Comparison of ENCODE assay signal across 17 mouse cellular contexts in the genomic region with DNA sequence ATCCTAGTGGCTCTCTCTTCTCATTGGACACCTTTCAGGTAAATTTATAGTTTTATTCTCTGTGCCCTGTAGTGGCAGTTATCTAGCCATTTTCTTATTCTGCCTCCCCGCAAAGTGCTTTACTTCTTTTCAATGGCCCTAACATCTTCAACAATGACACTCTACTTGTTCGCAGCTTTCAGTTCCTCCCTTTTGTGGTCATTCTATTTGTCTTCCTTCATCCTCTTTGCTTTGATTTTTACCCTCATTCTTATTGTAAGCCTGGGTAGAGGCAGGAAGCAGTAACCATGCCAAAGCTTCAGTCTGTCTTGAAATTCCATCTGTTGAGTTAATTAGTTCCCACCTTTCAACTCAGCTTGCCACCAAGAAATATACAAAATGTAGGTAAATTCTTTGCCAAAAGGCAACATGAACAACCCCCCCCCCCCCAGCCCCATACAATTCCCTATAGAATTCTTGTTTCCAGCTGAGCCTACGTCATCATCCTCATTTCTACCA.
"Had no signal": no experiment of that assay in that cellular context is flagged by ENCODE, and none has a peak within 500 bp of the region (broad histone marks: within the 10 kb centered on the region; RNA-seq: fewer than 3 reads in every experiment).

No protein-coding gene starts in this region.

- H3K4me1 ChIP-seq: midbrain, embryonic 10.5 days; midbrain, embryonic 12.5 days; neural tube, embryonic 13.5 days; neural tube, embryonic 15.5 days; stomach, embryonic 15.5 days had no signal

- H3K4me2 ChIP-seq: lung, embryonic 14.5 days; midbrain, embryonic 12.5 days; neural tube, embryonic 13.5 days; neural tube, embryonic 15.5 days; stomach, embryonic 15.5 days had no signal

- H3K27me3 ChIP-seq: midbrain, embryonic 12.5 days; neural tube, embryonic 13.5 days; neural tube, embryonic 15.5 days; stomach, embryonic 15.5 days had no signal

- H3K27ac ChIP-seq: midbrain, embryonic 10.5 days; midbrain, embryonic 12.5 days; neural tube, embryonic 13.5 days; neural tube, embryonic 15.5 days; stomach, embryonic 15.5 days; stomach, postnatal 0 days had no signal

- H3K9me3 ChIP-seq: stomach, embryonic 15.5 days had no signal

- H3K9ac ChIP-seq: lung, embryonic 14.5 days; midbrain, embryonic 12.5 days; neural tube, embryonic 13.5 days; neural tube, embryonic 15.5 days; stomach, embryonic 15.5 days had no signal

- H3K36me3 ChIP-seq: midbrain, embryonic 10.5 days; midbrain, embryonic 12.5 days; neural tube, embryonic 13.5 days; neural tube, embryonic 15.5 days; stomach, embryonic 15.5 days had no signal

- H3K4me3 ChIP-seq: midbrain, embryonic 10.5 days; midbrain, embryonic 12.5 days; myocyte; neural tube, embryonic 13.5 days; neural tube, embryonic 15.5 days; stomach, embryonic 15.5 days had no signal

- DNase-seq: lung, adult 18-20 months; lung, embryonic 14.5 days; lung, postnatal 10 days; lung, postnatal 4 days; midbrain, embryonic 14.5 days; retina, postnatal 1 day; right cerebral cortex, postnatal 14 days; thymus, adult 2 months; thymus, postnatal 25 days; thymus, postnatal 4 days had no signal
